Mouse (Mus musculus): ENCODE results near the gene Rab3a. TPM values are rescaled to one million over a fixed set of nuclear protein-coding genes. Genes with fewer than 3 reads are reported as not detected.

The Rab3a gene
- polyA plus RNA-seq, 2 experiments from 2014 or later = 7.5 to 9.6 TPM

GRCm38 (mm10) chr8:70742981-70743655 lies 11.4 kb upstream of the Rab3a start:
- ATAC-seq = peak; percentile 55

- peak; percentile 65 for ATAC-seq
These were observed 10.6 kb upstream of the Rab3a start for GRCm38 (mm10) chr8:70743656-70744590.

- peak; percentile 56 for ATAC-seq
These were observed 9.7 kb upstream of the Rab3a start for GRCm38 (mm10) chr8:70744806-70745205.

GRCm38 (mm10) chr8:70745691-70746220 lies 8.7 kb upstream of the Rab3a start:
- no peak for ATAC-seq

DNA sequence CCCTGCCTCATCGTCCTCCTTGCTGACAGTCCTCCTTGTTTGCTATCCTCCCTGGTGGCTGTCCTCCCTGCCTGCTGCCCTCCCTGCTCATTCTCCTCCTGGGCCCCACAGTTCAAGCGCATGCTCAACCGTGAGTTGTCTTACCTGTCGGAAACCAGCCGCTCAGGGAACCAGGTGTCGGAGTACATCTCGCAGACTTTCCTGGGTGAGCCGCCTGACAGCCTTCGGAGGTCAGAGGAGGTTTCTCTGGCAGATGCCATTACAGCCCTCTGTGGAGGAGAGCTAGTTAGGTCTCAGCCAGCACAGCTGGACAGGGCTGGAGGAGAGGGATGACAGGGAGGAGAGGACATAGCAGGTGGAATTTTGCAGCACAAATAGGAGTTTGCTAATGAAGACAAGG lies 7.8 kb upstream of the Rab3a start:
- ATAC-seq = no peak

- no peak for ATAC-seq
These were observed 7.1 kb upstream of the Rab3a start for GRCm38 (mm10) chr8:70747211-70747890.

DNA sequence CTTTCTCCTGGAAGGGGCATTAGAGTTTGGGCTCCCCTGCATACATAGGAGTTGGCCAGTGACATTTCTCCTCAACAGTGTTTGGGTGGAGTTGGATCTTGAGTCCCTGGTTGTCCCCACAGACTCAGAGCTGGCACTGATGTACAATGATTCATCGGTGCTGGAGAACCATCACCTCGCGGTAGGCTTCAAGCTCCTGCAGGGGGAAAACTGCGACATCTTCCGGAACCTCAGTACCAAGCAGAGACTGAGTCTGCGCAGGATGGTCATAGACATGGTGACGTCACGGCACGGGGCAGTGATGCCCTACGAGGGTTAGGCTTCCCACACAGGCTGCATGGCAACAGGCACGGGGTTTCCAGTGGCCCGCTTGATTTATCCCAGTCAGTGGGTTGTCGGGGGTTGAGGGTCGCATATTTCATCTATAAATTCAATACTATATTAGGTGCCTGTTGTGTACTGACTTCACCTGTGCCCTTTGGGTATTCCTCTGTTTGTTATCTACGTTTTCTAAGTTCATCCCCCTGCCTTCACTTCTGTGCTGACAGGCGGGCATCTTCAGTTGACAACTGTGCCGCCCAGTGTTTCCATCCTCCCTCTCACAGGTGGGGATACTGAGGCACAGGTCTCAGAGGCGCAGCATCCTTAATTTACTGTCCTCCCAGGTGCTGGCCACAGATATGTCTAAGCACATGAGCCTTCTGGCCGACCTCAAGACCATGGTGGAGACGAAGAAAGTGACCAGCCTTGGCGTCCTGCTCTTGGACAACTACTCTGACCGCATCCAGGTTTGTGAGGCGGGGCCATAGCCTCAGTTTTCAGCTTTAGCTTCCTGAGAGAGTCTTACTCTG lies 6.0 kb upstream of the Rab3a start:
- ATAC-seq = no peak

DNA sequence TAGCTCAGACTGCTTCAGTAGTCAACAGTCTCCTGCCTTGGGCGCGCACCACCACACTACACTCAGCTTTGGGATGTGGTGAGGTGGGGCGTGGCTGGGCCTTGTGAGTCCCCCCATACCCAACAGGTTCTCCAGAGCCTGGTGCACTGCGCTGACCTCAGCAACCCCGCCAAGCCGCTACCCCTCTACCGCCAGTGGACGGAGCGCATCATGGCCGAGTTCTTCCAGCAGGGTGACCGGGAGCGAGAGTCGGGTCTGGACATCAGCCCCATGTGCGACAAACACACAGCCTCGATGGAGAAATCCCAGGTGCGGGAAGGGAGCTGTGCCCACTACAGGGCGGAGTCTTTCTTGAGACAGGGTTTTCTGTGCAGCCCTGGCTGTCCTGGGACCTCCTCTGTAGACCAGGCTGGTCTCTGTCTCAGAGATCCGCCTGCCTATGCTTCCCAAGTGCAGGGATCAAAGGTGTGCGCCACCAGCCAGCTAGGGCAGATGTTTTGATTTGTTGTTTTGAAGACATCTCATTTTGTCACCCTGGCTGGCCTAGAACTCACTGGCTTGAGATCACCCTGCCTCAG lies 5.3 kb upstream of the Rab3a start:
- no peak for ATAC-seq

DNA sequence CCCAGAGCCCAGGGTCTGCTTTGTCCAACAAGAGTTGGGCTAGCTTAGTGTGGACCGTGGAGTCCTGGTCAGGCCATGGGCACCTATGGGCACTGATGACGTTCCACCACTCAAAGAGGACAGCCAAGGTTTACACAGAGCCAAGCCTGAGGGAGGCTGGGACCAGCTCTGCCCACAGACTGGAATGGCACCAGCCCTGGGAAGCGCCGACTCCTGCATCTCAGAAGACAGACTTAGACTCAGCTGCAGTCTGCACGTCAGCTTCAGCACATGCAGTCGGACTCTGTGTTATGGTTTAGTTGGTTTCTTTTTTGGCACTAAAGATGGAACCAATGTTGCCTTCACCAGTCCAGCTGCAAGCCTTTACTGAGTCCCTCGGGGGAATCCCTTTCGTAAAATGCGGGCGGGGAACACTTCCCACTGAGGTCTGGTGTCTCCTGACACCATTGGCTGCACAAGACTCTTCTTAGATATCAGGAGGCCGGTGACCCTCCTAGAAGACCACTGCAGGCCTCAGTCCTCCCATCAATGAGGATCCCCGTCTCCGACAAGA lies 4.3 kb upstream of the Rab3a start:
- ATAC-seq = no peak

GRCm38 (mm10) chr8:70752000-70752764 lies 2.3 kb upstream of the Rab3a start:
- no peak for ATAC-seq

- ATAC-seq = peak; percentile 12
These were observed 1.3 kb upstream of the Rab3a start for GRCm38 (mm10) chr8:70753151-70753550.

GRCm38 (mm10) chr8:70754871-70755660 lies 587 bp downstream of the Rab3a start:
- peak; percentile 12 for ATAC-seq

DNA sequence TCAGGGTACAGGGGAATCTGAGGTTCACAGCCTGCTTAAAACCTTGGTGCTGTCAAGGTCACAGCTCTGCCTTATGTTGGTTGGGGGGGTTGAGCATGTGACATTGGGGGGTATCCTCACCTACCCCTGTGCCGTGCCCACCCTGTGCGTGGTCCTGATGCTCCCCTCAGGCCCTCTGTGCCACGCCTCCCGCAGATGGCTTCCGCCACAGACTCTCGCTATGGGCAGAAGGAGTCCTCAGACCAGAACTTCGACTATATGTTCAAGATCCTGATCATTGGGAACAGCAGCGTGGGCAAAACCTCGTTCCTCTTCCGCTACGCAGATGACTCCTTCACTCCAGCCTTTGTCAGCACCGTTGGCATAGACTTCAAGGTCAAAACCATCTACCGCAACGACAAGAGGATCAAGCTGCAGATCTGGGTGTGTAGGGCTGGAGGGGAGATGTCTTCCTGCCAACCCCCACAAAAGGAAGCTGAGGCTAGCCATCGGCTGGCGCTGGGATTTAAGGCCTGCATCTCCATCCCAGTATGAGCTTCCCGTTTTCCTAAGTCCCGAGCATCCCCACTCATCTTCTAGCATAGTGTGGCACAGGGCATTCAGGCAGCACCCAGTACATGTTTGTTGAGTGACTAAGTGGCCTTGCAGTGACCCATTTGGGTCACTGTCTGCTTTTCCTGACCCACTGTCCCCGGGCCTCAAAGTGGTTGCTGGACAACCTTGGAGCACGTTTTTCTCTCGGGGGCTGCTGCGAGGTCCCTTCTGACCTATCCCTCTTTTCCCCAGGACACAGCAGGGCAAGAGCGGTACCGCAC lies 1.4 kb downstream of the Rab3a start:
- ATAC-seq = no peak

DNA sequence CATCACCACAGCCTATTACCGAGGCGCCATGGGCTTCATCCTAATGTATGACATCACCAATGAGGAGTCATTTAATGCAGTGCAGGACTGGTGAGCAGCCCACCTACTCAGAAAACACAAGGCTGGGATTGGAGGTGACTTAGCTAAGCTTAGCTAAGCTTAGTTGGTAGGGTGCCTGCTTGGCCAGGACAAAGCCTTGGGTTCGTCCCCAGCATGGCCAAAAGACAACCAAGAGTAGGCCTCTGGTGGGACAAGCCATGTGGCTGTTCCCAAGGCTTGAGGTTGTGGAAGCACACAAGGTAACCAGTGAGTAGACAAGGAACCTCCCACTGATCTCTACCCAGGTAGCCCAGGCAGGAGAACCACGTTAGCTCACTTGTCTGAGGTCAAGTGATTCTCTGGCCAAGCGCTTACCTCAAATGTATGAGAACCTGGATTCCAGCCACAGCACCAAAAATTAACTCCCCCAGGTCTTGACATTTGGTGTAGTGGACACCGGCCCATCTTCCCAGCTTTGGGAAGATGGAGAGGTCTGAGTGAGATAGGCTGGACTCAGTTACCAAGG lies 2.1 kb downstream of the Rab3a start:
- ATAC-seq = no peak

DNA sequence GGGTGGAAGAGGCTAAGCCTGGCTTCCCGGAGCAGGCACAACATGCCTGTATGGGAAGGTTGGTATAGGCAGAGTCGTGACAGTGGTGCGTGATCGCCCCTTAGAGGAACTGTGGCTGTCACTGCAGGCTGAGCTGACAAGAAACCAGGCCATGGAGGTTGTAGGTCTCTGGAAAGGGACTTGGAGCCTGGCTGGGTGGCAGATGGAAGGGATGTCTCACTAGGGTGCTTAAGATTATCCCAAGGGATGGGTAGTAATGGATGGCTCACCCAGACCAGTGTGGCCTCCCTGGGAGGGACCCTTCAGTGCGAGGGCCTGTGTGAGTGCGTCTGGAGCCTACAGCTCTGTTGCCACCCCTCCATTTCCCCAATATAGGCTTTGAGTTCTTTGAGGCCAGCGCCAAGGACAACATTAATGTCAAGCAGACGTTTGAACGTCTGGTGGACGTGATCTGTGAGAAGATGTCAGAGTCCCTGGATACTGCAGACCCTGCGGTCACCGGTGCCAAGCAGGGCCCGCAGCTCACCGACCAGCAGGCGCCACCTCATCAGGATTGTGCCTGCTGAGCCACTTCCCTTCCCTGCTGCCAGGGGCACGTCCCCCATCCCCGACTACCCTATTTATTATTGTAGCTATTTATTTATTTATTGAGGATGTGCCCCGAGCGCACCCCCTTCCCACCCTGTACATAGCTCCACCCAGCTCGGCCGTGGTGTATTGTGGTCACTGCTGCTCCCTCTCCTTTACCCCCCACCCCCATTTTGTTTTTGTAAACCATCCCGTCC lies 3.2 kb downstream of the Rab3a start:
- no peak for ATAC-seq

- no peak for ATAC-seq
These were observed 3.8 kb downstream of the Rab3a start for GRCm38 (mm10) chr8:70758308-70758615.
